Mouse (Mus musculus): ENCODE measurements around the gene Fbxw5. TPM values are rescaled to one million over a fixed set of nuclear protein-coding genes. Genes with fewer than 3 reads are reported as not detected.
A peak's percentile ranks its signal among the peaks of the same experiment; 100 is the strongest.

The Fbxw5 gene
- polyA plus RNA-seq, 1 experiment from 2014 or later = 83.3 TPM

DNA sequence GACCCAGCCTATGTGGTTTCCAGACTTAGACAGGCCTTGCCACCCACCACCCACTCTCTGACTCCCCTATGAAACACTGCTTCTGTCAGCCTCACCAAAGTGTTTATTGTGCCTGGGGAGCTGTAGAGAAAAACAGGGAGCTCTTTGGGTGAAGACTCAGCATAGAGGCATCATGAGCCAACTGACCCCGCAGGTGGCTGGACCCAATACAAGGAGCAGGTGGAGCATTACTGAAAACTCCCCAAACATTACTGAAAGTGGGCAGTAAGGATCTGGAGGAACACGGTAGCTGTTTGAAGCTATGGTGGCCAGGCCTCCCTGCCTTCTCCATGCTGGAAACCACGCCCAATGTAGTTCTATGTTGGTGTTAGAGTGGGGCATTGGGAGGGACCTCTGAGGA is 36.9 kb upstream of the Fbxw5 start:
- no peak overlapping the region for H3K4me3 ChIP-seq
- H3K27me3 ChIP-seq (replicated peaks) = no peaks in the 10 kb centered on the region
- ATAC-seq (ENCODE audit: insufficient number of reproducible peaks, low FRiP score) = no peak
- no peak overlapping the region for H3K27ac ChIP-seq (ENCODE audit: poor library complexity, severe bottlenecking)
- no peak overlapping the region for H3K9ac ChIP-seq
- H3K4me1 ChIP-seq (replicated peaks) = peaks cover 38% of the 10 kb centered on the region
- WGBS = 72% methylated on average over 3 of the region's 3 CpGs
- 0 out of 2 replicates have a peak, but pooled peaks cover under 1% of the 10 kb centered on the region for H3K36me3 ChIP-seq
- H3K9me3 ChIP-seq (replicated peaks) = no peaks in the 10 kb centered on the region
- no peak overlapping the region for H3K4me2 ChIP-seq

DNA sequence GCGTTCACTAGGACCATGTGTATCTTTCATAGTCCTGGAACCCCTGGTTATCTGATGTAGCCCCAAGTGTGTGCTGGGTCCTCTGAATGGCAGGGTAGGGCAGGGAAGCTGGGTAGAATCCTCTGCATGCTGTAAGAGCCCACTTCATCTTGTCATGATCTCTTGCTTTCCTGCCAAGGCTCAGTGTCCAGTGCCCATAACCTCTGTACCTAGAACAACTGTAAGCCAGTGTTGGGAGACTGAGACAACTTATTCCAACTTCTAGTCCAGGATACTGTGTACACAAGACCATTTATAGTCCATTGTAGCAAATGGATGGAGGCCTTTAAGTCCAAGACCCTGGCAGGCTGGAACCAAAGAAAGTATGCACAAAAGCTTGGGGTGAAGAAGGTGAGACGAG is 35.3 kb upstream of the Fbxw5 start:
- no peak overlapping the region for H3K27ac ChIP-seq (ENCODE audit: poor library complexity, severe bottlenecking)
- H3K9me3 ChIP-seq (replicated peaks) = no peaks in the 10 kb centered on the region
- no peaks in the 10 kb centered on the region for H3K36me3 ChIP-seq
- no peak overlapping the region for H3K4me2 ChIP-seq
- no peak overlapping the region for H3K9ac ChIP-seq
- no peak overlapping the region for H3K4me3 ChIP-seq
- H3K27me3 ChIP-seq (replicated peaks) = no peaks in the 10 kb centered on the region
- no peak for ATAC-seq (ENCODE audit: insufficient number of reproducible peaks, low FRiP score)
- 81% methylated on average over 2 of the region's 2 CpGs for WGBS
- peaks cover 36% of the 10 kb centered on the region for H3K4me1 ChIP-seq (replicated peaks)

DNA sequence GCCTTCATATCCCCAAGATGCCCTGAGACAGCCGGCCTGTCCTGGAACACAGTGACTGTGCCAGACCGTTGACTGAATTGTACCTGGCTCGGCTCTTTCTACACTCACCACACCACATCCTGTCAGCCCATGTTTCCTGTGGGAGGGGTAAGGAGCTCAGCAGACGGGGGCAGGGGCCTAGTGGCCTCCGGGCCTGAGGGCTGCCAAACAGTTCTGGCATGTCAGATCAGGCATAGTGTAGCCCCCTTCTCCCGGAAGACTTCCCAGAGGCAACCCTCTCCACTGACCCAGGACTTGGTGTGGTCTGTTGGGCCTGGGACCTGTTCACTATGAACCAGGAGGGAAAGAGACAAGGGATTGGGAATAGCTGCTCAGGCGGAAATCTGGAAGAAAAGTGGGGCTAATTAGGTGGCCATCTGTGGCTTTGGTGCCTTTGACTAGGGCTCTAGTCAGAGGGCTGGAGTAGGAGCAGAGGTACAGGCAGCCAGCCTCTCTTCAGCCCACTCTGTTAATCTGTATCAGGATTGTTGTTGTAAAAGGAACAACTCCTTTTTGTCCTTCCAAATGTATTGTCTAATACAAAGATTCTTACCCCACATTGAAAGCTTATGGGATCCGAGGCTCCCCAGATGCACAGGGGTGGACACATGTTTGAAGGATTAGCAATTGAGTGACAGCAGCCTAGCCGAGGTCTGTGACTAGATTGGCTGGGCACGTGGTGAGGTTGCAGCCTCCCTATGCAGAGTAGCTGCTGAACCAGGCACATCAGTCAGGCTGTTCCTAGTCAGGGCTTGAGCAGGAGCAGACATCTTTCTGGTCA is 34.5 kb upstream of the Fbxw5 start:
- Histone ChIP-seq H3K4me3 (no peak overlapping the region), H3K27me3 (replicated peaks) (no peaks in the 10 kb centered on the region), H3K9ac (no peak overlapping the region), H3K9me3 (replicated peaks) (no peaks in the 10 kb centered on the region), H3K4me2 (no peak overlapping the region), H3K36me3 (no peaks in the 10 kb centered on the region), H3K4me1 (replicated peaks) (peaks cover 34% of the 10 kb centered on the region), H3K27ac (ENCODE audit: poor library complexity, severe bottlenecking) (no peak overlapping the region)
- no peak for ATAC-seq (ENCODE audit: insufficient number of reproducible peaks, low FRiP score)
- 45% methylated on average over 10 of the region's 10 CpGs for WGBS

DNA sequence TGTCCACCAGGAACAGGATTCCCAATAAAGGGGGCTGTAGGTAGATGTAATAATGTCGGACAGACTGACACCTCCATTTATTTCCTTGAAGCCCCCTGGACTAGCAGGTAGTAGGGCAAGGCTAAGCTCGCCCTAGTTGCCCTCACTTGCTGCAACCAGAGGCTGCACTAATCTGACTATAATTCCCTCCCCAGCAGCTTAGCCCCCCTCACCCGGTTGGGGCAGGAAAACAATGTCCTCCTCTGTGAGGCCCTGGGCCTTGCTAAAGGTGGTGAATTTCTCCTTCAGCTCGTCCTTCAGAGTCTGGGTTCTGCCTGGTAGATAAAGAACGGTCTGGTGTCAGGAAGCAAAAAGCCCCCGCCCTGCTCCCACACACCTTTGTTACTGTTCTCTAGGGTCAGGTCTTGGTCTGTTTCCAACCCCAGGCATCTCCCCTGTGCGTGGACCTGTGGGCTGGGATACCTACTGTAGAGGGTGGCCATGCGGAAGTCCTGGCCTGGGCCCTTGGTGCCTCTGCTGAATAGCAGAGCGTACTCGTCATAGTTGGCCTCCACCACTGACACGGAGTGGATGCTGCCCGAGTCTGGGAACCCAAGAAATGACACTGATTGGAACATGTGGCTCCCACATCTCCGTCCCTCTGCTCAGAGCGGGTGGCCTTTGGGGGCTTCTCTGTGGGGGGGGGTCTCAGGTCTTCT is 32.8 kb upstream of the Fbxw5 start:
- Histone ChIP-seq H3K9me3 (replicated peaks) (no peaks in the 10 kb centered on the region), H3K9ac (no peak overlapping the region), H3K4me3 (no peak overlapping the region), H3K27me3 (replicated peaks) (no peaks in the 10 kb centered on the region), H3K36me3 (no peaks in the 10 kb centered on the region), H3K27ac (ENCODE audit: poor library complexity, severe bottlenecking) (no peak overlapping the region), H3K4me2 (no peak overlapping the region), H3K4me1 (replicated peaks) (peaks cover 29% of the 10 kb centered on the region)
- WGBS = 63% methylated on average over 14 of the region's 14 CpGs
- no peak for ATAC-seq (ENCODE audit: insufficient number of reproducible peaks, low FRiP score)

DNA sequence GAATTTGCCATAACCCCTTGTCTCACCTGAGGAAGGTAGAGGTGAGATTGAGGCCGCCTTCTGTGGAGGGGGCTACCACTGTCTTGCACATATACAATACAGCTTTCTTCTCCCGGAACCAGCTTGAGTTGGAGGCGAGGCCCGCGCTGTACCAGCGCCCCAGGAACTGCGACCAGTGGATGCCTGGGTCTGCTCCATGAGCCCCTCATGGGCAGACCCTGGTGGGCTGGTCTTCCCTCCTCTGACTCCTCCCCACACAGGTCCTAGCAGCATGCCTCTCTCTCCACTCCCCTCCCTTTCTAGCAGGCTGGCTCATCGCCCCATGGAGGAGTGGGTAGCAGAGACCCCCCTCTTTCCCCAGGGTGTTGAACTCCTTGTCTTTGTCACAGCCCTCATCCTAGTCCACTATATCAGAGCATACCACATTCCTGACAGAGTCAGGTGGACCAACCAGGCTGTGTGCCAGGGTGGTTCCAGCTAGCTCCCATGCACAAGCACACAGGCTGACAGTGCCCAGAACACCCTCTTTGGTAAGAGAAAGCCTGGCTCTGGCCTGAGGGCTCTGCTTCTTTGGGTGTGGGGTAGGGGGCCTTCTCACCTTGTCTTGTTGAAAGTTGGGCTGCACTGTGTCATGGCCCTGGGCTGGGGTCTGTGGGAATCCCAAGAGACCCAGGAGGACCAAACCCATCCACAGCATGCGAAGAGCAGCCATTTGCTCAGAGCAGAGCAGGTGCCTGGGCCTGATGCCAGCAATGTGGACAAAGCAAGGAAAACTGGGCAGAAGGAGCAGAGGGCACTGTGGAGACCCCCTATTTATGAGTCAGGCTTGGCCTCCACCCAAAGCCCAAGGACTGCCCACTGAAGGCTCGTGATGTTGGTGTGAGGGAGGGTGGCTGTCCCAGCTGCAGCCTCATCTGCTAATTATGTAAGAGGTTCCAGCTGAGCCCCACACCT is 31.3 kb upstream of the Fbxw5 start:
- Histone ChIP-seq H3K9ac (no peak overlapping the region), H3K27me3 (replicated peaks) (no peaks in the 10 kb centered on the region), H3K36me3 (no peaks in the 10 kb centered on the region), H3K4me3 (no peak overlapping the region), H3K9me3 (replicated peaks) (no peaks in the 10 kb centered on the region), H3K4me1 (replicated peaks) (peaks cover 32% of the 10 kb centered on the region), H3K4me2 (no peak overlapping the region), H3K27ac (ENCODE audit: poor library complexity, severe bottlenecking) (no peak overlapping the region)
- ATAC-seq (ENCODE audit: insufficient number of reproducible peaks, low FRiP score) = peak; percentile 25; the same call in 1 of the 2 replicates
- WGBS = 72% methylated on average over 10 of the region's 10 CpGs

DNA sequence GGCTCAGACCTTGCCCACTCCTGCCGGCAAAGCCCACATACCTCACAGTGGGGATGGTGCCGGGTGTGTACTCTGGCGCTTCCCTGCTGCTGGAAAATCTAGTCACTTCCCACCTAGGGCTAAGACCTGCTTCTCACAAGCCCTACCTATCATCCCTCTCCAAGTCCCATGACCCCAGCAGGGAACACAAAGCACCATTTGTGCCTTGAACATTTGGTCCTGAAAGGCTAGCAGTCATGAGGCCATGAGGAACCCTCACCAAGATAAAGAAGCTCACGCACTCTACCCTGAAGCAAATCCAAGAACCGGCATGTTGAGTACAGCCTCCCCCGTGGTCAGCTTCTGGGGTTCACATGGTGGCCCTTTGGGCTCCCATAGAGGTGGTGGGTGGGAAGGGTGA is 30.6 kb upstream of the Fbxw5 start, which contains the start of gene Ptgds:
Gene Ptgds, minus strand, starts transcription at position 78 of the 400 bp plus-strand sequence.
- Histone ChIP-seq H3K36me3 (no peaks in the 10 kb centered on the region), H3K4me2 (no peak within 1 kb of the TSS), H3K4me1 (replicated peaks) (peaks cover 32% of the 10 kb centered on the region), H3K9me3 (replicated peaks) (no peaks in the 10 kb centered on the region), H3K9ac (no peak within 1 kb of the TSS), H3K4me3 (no peak within 1 kb of the TSS), H3K27me3 (replicated peaks) (no peaks in the 10 kb centered on the region; the same call in 1 of the 2 replicates), H3K27ac (ENCODE audit: poor library complexity, severe bottlenecking) (no peak within 1 kb of the TSS)
- ATAC-seq (ENCODE audit: insufficient number of reproducible peaks, low FRiP score) = no peak
- WGBS = 33% methylated on average over 6 of the region's 6 CpGs

DNA sequence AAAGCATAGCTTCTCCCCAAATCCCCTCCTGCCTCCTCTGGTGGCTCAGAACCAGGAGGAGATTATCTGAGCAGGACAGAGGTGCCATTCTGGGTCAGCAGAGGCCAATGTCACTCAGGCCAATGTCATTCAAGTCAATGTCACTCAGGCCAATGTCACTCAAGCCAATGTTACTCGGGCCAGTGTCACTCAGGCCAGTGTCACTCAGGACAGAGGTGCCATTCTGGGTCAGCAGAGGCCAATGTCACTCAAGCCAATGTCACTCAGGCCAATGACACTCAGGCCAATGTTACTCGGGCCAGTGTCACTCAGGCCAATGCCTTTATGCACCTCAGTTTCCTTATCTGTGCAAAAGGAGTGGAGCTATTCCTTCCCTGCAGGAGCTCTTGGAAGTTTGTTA is 28.0 kb upstream of the Fbxw5 start:
- H3K27ac ChIP-seq (ENCODE audit: poor library complexity, severe bottlenecking) = no peak overlapping the region
- no peak overlapping the region for H3K4me2 ChIP-seq
- H3K9me3 ChIP-seq (replicated peaks) = no peaks in the 10 kb centered on the region
- H3K4me1 ChIP-seq (replicated peaks) = peaks cover 25% of the 10 kb centered on the region
- H3K27me3 ChIP-seq (replicated peaks) = peaks cover 3% of the 10 kb centered on the region
- H3K9ac ChIP-seq = no peak overlapping the region
- H3K36me3 ChIP-seq = no peaks in the 10 kb centered on the region
- 68% methylated on average over 2 of the region's 2 CpGs for WGBS
- H3K4me3 ChIP-seq = no peak overlapping the region
- no peak for ATAC-seq (ENCODE audit: insufficient number of reproducible peaks, low FRiP score)

DNA sequence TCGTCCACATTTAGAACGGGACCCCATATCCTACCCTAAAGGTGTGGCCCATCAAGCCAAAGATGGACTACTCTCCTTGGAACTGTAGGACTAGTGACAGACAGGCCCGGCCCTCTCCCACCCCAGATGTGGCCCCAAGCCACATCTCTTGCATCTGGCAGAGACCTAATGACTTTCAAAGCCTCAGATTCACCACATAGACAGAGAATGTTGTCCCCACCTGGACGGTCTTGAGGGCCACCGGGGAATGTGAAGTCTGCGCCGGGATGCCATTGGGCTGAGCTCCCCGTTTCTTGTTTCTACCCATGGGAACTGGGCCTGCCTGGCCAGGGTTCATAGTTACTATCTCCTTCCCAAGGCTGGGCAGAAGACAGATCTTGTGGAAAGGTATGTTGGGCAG is 23.0 kb upstream of the Fbxw5 start:
- Histone ChIP-seq H3K36me3 (no peaks in the 10 kb centered on the region), H3K9ac (no peak overlapping the region), H3K4me1 (replicated peaks) (0 out of 2 replicates have a peak, but pooled peaks cover 3% of the 10 kb centered on the region), H3K9me3 (replicated peaks) (no peaks in the 10 kb centered on the region), H3K4me3 (no peak overlapping the region), H3K4me2 (no peak overlapping the region), H3K27me3 (replicated peaks) (peaks cover 16% of the 10 kb centered on the region), H3K27ac (ENCODE audit: poor library complexity, severe bottlenecking) (no peak overlapping the region)
- WGBS = 82% methylated on average over 8 of the region's 8 CpGs
- no peak for ATAC-seq (ENCODE audit: insufficient number of reproducible peaks, low FRiP score)

DNA sequence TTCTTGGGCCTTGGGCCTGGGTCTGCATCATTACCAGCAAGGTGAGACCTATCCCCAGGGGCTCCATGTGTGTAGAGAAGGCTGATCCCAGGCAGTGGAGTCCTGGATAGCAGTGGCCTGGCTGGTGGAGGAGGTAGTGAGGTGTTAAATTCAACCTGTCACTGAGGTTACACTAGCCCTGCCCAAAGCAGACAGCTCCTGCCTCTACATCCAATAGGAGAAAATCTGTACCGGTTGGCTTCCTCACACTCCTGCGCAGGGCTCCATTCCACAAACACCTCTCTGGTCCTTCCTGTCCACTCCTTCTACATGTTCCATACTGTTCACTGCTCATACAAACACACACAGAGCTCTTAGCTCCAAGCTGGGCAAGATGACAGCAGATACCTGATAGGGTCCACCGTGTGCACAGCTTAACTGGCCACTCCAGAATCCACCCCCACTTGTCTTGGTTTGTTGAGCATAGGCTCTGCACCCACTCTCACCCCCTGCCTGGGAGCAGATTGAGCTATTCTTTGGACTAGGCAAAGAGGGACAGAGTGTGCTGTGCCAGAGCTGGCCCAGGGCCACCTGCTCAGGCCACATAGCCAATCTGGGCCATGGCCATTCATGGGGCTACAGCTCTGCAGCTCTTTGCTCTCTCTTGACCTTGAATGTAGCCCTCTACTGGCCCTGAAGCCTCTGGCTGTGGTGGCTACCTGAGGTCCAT is 22.4 kb upstream of the Fbxw5 start:
- Histone ChIP-seq H3K4me1 (replicated peaks) (0 out of 2 replicates have a peak, but pooled peaks cover 3% of the 10 kb centered on the region), H3K36me3 (no peaks in the 10 kb centered on the region), H3K4me2 (no peak overlapping the region), H3K27ac (ENCODE audit: poor library complexity, severe bottlenecking) (no peak overlapping the region), H3K27me3 (replicated peaks) (peaks cover 16% of the 10 kb centered on the region), H3K9ac (no peak overlapping the region), H3K4me3 (no peak overlapping the region), H3K9me3 (replicated peaks) (no peaks in the 10 kb centered on the region)
- no peak for ATAC-seq (ENCODE audit: insufficient number of reproducible peaks, low FRiP score)
- 87% methylated on average over 3 of the region's 3 CpGs for WGBS

DNA sequence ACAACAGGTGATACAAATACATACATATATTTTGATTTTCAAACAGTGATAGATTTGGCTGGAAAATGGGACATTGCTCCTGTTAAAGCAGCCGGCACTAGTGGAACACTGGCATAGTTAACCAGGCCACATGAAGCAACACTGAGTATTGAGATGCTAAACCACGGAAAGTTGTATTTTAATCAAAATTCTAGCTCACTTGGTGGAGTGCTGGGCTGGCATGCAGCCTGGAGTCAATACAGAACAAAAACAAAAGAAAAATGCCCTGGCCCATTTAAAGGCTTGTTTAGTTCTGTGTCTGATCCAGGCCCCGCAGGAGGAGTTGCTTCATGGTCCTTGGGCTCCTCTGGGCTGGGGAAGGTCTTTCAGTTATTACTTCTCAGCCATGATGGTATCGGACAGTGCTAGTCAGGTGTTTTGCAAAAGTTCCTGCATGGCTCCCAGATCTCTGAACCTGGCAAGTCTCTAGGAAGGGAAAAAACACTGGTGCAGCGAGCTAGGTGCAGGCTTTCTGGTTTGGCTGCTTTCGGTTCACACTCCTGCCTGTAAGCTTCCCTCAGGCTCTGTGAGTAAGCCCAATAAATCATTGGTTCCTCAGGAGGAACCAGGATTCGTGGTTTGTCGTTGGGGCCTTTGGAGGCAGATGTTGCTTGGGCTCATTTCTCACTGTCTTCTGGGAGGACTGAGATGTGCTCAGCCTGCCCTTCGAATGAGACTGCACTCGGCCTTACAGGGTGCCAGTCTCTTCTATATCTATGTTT is 20.8 kb upstream of the Fbxw5 start:
- 67% methylated on average over 10 of the region's 10 CpGs for WGBS

More for the DNA sequence above, 20.8 kb upstream of the Fbxw5 start:
- ATAC-seq (ENCODE audit: insufficient number of reproducible peaks, low FRiP score) = no peak
- peaks cover 27% of the 10 kb centered on the region for H3K27me3 ChIP-seq (replicated peaks)
- H3K9ac ChIP-seq = no peak overlapping the region
- no peaks in the 10 kb centered on the region for H3K4me1 ChIP-seq (replicated peaks)
- no peaks in the 10 kb centered on the region for H3K9me3 ChIP-seq (replicated peaks)
- no peak overlapping the region for H3K27ac ChIP-seq (ENCODE audit: poor library complexity, severe bottlenecking)
- no peak overlapping the region for H3K4me3 ChIP-seq
- H3K4me2 ChIP-seq = no peak overlapping the region
- no peaks in the 10 kb centered on the region for H3K36me3 ChIP-seq
